17 mouse cellular contexts compared by ENCODE assay signal in the genomic region with DNA sequence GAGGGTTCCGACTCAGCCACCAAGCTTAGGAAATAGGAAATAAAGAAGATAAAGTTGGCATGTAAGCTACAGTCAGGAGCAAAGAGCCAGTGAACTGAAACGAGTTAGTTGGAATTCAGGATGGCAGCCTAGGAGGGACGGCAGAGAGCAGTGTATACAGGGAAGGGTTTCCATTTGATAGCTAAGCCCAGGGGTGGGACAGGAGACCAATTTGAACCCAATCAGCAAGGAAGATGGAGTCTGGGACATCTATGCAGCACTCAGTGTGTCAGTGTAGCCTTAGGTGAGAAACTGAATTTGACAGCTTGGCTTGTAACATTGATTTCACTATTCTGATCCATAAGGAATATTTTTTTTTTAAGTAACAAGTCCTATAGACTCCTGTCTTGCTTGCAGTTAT. TPM values are rescaled to one million over a fixed set of nuclear protein-coding genes. Genes with fewer than 3 reads are reported as not detected.
DNase-seq lines count a peak whose midpoint lies in the region; ATAC-seq and TF ChIP-seq lines count a peak whose summit lies in the region.
"Had no signal": no experiment of that assay in that cellular context is flagged by ENCODE, and none has a peak within 500 bp of the region (broad histone marks: within the 10 kb centered on the region; RNA-seq: fewer than 3 reads in every experiment).

No protein-coding gene starts in this region.

- no peak for DNase-seq in heart, adult 2 months
- no peak for DNase-seq in heart, adult 8-10 months (ENCODE audit: low spot score)
- no peak for DNase-seq in liver, adult 2 months (ENCODE audit: extremely low read depth, low read depth, low spot score)
- DNase-seq: adrenal gland, postnatal 14 days; cerebellum, adult 11-12 months; cerebellum, adult 9-10 months; cerebellum, postnatal 25 days; gastrocnemius, postnatal 10 days had no signal

- H3K27ac ChIP-seq in heart, adult 2 months: peak overlapping the region; percentile 69
- peak overlapping the region; percentile 35; the same call in 1 of the 2 replicates for H3K27ac ChIP-seq in liver, adult 2 months (replicated peaks; ENCODE audit: insufficient read depth, low read depth, low read length)
- no peak overlapping the region for H3K27ac ChIP-seq in liver, embryonic 12.5 days
- H3K27ac ChIP-seq: embryonic facial prominence, embryonic 13.5 days; heart, embryonic 13.5 days; hindbrain, embryonic 15.5 days had no signal

- H3K9me3 ChIP-seq in liver, embryonic 12.5 days (replicated peaks): no peaks in the 10 kb centered on the region
- H3K9me3 ChIP-seq: embryonic facial prominence, embryonic 13.5 days; G1E; heart, embryonic 13.5 days; hindbrain, embryonic 15.5 days had no signal

- TF ChIP-seq CTCF in heart, adult 2 months (IDR thresholded peaks at IDR 0.05): no peak
- no peak for TF ChIP-seq CTCF in liver, adult 2 months (IDR thresholded peaks at IDR 0.05; ENCODE audit: low read depth, low read length)

- H3K4me3 ChIP-seq in heart, adult 2 months: no peak overlapping the region
- no peak overlapping the region for H3K4me3 ChIP-seq in liver, adult 2 months (ENCODE audit: insufficient read depth, low read depth, low read length)
- no peak overlapping the region for H3K4me3 ChIP-seq in liver, embryonic 12.5 days
- H3K4me3 ChIP-seq: embryonic facial prominence, embryonic 13.5 days; heart, embryonic 13.5 days; hindbrain, embryonic 15.5 days had no signal

- intact Hi-C loops in heart, adult 2 months (cut with DNase I): loop anchor here (2.0 to 10.0 kb wide), 4 partner anchors 43 to 669 kb away; no protein-coding TSS in a partner anchor

- H3K4me2 ChIP-seq in liver, embryonic 12.5 days: no peak overlapping the region
- H3K4me2 ChIP-seq: embryonic facial prominence, embryonic 13.5 days; heart, embryonic 13.5 days; hindbrain, embryonic 15.5 days had no signal

- no peak for TF ChIP-seq POLR2A in heart, adult 2 months (IDR thresholded peaks at IDR 0.05; ENCODE audit: insufficient read depth, low read depth, low read length)
- no peak for TF ChIP-seq POLR2A in liver, adult 2 months (IDR thresholded peaks at IDR 0.05; ENCODE audit: extremely low read depth, insufficient read depth, low read length)

- TF ChIP-seq EP300 in heart, adult 2 months (IDR thresholded peaks at IDR 0.05; ENCODE audit: insufficient read depth, low read depth, low read length): no peak

- peaks cover 6% of the 10 kb centered on the region; the same call in 1 of the 2 replicates for H3K36me3 ChIP-seq in heart, adult 2 months (ENCODE audit: control insufficient read depth, insufficient read depth, low read length)
- H3K36me3 ChIP-seq in liver, adult 2 months (ENCODE audit: control insufficient read depth, insufficient read depth, low read length): no peaks in the 10 kb centered on the region
- H3K36me3 ChIP-seq in liver, embryonic 12.5 days: no peaks in the 10 kb centered on the region
- H3K36me3 ChIP-seq: embryonic facial prominence, embryonic 13.5 days; G1E; heart, embryonic 13.5 days; hindbrain, embryonic 15.5 days had no signal

- H3K79me2 ChIP-seq in heart, adult 2 months (replicated peaks; ENCODE audit: control insufficient read depth, insufficient read depth, low read length): no peaks in the 10 kb centered on the region
- H3K79me2 ChIP-seq in liver, adult 2 months (ENCODE audit: control insufficient read depth, insufficient read depth, low read length): no peaks in the 10 kb centered on the region

- H3K4me1 ChIP-seq in heart, adult 2 months (ENCODE audit: control insufficient read depth, insufficient read depth, low read length): peaks cover 13% of the 10 kb centered on the region
- H3K4me1 ChIP-seq in liver, adult 2 months (ENCODE audit: control insufficient read depth, insufficient read depth, low read length): peaks cover 2% of the 10 kb centered on the region
- peaks cover 12% of the 10 kb centered on the region for H3K4me1 ChIP-seq in liver, embryonic 12.5 days
- H3K4me1 ChIP-seq: hindbrain, embryonic 15.5 days had no signal

- no peak for ATAC-seq in liver, embryonic 12.5 days
- 0 out of 2 replicates have a peak, but pooled peaks have one; percentile 22 for ATAC-seq in erythroblast, adult 5-6 weeks (replicated peaks; ENCODE audit: low FRiP score, poor library complexity, severe bottlenecking)
- ATAC-seq in megakaryocyte, adult 5-6 weeks (ENCODE audit: poor library complexity, severe bottlenecking): no peak
- ATAC-seq: Patski had no signal

- no peaks in the 10 kb centered on the region for H3K27me3 ChIP-seq in heart, adult 2 months (ENCODE audit: control insufficient read depth, insufficient read depth, low read length)
- no peaks in the 10 kb centered on the region for H3K27me3 ChIP-seq in liver, adult 2 months (ENCODE audit: control insufficient read depth, insufficient read depth, low read length)
- no peaks in the 10 kb centered on the region for H3K27me3 ChIP-seq in liver, embryonic 12.5 days (replicated peaks)
- H3K27me3 ChIP-seq: embryonic facial prominence, embryonic 13.5 days; heart, embryonic 13.5 days; Patski had no signal

- H3K9ac ChIP-seq in heart, adult 2 months (ENCODE audit: low read depth, low read length): no peak overlapping the region
- H3K9ac ChIP-seq in liver, adult 2 months (ENCODE audit: low read depth, low read length): no peak overlapping the region
- no peak overlapping the region for H3K9ac ChIP-seq in liver, embryonic 12.5 days
- H3K9ac ChIP-seq: embryonic facial prominence, embryonic 13.5 days; heart, embryonic 13.5 days; hindbrain, embryonic 15.5 days had no signal

- WGBS in heart, adult 2 months: 65% methylated on average over 3 of the region's 3 CpGs
- WGBS in liver, adult 2 months: 75% methylated on average over 3 of the region's 3 CpGs
- 61% methylated on average over 3 of the region's 3 CpGs for WGBS in liver, embryonic 12.5 days (ENCODE audit: insufficient replicate concordance)

RNA-seq across cellular contexts. Expression of gene Hmcn1, which starts 42.5 kb away (rescaled TPM):
- 10 to 100 TPM; 11.9 to 13.7 TPM for total RNA-seq in heart, adult 2 months (2021)
- 23.5 and 24.5 TPM in 2 replicates for polyA plus RNA-seq in heart, adult 2 months (2012; rRNA removed)
- 10 to 100 TPM; 10.9 to 15.1 (median 12.2) TPM for total RNA-seq in heart, adult 8-10 months (2022)
- 2.7 and 4.5 TPM in 2 replicates for total RNA-seq in liver, adult 2 months (2014; rRNA removed)
- polyA plus RNA-seq in liver, adult 2 months (2012; rRNA removed): 0.80 and 1.0 TPM in 2 replicates
- 4.8 and 5.3 TPM in 2 replicates for polyA plus RNA-seq in liver, embryonic 12.5 days (2016; fragmentation: Nextera tagmentation; extraction: Ambion mirVana)
- not detected in 2 replicates for total RNA-seq in erythroblast, adult 5-6 weeks (2015; ENCODE audit: low replicate concordance)
- not detected in 2 replicates for total RNA-seq in erythroblast, adult 5-6 weeks (2017; ENCODE audit: low replicate concordance)
- total RNA-seq in megakaryocyte, adult 5-6 weeks (2015): not detected in 2 replicates
- not detected in 2 replicates for total RNA-seq in megakaryocyte, adult 5-6 weeks (2017)
- polyA plus RNA-seq: activated CD4-positive, CD25-positive, alpha-beta regulatory T cell, adult 4 months; G1E had no signal
